Mouse (Mus musculus) testis, postnatal 14 days (tissue): ENCODE data around the gene Arid1b.

ENCODE experiments used
- DNase-seq: peaks from one replicate; pipeline ENCODE4 v3.0.0; 2021; ENCODE audit warnings: low spot score

Arid1b gene

DNA sequence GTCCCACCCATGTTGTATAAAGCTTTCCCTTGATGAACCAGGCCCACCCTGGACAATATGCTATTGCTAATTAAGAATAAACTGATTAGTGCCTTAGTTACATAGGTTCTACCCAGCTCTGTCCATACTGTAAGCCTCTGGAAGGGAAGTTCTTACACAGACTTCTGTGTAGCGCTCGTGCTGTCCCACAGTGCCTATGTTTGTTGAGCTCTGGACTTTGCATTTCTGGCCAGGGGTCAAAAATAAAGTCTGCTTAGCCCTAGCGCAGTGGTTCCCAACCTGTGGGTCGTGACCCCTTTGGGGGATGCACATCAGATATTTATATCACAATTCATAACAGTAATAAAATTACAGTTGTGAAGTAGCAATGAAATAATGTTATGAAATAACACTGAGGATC, 221.2 kb downstream of the Arid1b start:
- no peak for DNase-seq

DNA sequence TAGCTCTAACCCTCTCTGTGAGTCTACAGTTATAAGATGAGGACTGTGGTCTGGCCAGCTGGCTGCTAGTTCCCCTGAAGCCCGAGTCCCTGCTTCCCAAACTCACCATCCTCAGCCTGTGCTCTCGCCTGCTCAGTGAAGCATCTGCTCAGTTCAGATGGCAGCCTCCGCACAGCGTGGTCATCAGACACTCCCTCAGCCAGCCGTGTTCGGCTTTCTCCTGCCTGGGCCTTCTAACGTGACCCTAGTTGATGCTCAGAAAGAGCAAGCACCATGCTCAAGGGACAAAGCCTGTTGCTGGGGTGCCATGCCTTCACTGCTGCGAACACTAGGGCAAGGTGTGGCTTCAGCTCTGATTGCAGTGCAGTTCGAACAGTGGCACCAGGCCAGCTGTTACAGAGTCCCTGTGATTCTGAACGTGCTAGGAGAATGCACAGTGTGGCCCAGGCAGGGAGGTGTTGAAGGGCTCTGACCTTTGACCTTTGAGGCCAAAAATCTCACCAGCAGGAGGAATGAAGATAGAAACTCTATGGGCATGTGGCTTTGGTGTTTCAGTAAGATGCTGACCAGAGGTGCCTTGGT, 222.9 kb downstream of the Arid1b start:
- DNase-seq: no peak

DNA sequence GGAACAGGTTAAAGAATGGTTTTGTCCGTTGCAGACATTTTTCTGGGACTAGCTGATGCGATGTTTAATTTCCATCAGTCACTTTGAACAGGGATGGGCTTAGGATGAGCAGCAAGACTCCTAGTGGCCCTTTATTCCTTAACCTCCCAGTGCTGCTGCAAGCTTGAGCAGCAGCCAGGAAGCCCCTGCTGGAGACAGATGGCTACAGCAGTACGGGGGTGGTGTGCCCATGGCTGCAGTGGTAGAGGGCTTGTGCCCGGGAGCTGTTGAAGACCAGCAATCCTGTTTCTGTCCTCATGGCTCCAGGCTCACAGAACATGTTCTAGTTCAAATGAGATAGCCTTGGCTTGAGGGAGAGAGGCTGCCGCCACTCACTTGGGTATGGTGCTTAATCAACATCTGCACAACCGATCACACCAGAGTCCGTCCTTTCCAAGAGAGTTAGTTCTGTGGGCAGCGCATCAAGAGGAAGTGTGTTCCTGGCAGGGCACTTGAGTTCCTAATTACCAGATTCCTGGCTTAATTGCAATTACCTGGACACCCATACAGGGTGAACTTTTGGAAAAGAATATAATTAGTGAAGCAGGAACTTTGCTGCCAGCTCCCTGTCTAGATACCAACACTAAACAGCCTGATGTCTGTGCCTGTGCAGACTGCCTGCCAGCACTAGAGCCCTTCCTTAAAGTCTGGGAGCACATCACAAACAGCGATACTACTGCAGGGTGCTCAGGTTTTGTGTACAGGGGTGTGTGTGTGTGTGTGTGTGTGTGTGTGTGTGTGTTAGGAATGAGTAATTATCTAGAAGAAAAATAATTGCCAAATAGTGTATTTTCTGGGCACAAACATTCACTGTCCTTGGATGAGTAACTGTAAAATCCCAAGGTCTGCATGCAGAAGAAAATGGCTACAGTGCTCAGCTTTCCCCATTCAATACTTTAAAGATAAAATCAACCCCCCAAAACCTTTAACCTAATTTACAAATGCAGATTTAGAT, 224.0 kb downstream of the Arid1b start:
- no peak for DNase-seq

DNA sequence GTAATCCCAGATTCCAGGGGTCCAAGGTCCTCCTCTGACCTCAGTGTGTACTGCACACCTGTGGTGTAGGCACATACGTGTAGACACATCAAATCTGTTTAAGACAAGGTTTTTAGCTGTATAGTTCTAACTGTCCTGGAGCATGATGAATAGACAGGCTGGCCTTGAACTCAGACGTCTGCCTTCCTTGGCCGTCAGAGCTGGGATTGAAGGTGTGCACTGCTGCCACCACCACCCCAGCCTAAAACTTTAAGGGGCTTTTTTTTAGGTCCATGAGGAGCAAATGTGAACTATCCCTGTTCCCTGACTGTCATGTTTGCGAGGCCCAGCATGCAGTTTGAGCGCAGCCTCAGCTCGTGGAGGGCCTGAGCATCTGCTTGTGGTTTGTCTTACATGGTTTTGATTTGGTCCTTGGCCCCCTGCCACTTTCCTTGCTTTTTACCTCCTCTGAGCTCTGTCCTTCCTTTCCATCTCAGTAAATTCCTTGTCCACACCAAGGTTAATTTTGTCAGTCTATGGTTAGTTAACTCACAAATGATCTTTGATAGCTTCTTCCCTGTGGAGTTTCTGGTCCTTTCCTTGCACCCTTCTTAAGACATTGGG, 224.9 kb downstream of the Arid1b start:
- no peak for DNase-seq

DNA sequence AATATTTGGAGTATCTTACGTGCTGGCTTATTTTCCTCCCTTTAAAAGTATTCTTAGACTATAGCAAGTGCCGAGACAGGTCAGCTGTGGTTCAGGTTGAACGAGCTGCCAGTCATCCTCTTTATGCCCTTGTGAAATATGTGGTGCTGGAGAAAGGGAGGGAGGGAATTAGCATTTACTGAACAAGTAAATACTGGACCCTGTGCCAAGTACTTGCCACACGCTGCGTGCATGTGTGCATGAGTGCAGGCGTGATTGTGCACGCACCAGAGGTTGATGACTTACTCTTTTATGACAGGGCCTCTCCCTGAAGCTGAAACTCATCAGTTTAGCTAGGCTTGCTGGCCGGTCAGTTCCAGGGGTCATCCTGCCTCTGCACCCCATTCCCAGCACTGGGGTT, 226.9 kb downstream of the Arid1b start:
- DNase-seq: no peak

DNA sequence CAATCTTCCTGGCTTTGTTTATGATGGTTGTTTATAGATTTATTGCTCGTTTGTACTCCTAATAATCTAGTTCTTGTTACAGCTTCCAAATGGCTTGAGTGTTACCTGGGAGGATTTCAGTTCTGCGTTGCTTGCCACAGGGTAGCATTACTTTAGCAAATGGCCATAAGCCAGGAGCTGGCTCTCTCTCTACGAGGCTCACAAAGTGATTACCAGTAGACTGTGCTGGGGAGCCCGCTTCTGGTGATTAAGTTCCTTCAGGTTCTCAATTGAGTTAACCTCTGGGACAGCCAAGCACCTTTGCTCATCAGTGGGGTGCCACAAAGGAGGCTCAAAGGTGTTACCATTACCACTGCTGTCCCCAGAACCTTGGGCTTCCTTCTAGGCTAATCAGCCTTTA, 227.4 kb downstream of the Arid1b start:
- DNase-seq: no peak

DNA sequence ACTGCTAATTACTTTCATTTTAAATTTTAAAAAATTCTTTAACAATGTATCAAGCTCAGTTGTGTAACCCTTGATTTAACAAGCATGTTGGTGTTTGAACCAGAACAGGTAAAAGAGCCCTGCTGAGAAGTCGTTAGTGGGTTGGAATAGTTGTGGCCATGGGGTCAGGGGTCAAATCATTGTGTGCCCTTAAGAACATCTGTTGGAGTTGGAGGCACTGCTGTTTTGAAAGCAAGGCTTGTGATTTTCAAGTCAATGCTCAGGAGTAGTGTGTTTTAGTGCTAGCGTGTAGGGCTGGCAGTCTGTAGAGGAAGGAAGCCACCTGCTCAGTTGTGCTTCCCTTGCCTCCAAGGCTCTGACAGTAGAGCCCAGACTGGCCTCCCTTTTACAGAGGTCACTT, 228.7 kb downstream of the Arid1b start:
- no peak for DNase-seq

DNA sequence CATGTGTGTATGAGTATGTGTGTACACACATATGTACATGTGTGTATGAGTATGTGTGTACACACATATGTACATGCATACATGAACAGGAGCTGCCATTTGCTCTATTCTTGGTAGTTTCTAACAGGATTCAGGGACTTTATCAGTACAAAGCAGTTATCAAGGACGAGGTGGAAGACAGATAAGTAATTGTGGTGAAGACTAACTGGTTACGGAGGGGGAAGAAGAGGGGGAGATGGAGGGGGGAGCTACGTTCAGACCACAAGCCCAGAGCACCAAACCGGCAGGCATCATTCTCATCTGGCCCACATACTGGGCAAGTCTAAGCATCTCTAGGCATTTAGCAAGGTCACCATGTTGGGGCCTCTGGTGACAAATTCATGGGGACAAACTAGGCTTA, 230.8 kb downstream of the Arid1b start:
- no peak for DNase-seq

DNA sequence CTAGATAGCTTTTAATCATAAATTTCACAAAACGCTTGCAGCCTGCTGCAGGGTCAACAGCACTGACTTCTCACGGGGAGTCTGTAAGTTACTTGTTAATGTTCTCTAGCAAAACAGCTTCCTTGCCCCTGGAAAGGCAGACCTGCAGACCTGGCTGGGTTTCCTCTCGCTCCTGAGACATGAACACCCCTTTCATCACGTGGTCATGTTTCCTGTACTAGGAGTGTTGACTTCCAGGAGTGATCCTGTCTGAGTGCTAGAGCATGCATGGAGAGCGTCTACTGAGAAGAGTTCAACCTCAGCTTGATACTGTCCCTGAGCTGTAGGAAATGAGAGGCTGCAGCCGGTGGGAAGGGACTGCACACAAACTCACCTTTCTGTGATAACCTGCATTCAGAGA, 233.0 kb downstream of the Arid1b start:
- DNase-seq: no peak

DNA sequence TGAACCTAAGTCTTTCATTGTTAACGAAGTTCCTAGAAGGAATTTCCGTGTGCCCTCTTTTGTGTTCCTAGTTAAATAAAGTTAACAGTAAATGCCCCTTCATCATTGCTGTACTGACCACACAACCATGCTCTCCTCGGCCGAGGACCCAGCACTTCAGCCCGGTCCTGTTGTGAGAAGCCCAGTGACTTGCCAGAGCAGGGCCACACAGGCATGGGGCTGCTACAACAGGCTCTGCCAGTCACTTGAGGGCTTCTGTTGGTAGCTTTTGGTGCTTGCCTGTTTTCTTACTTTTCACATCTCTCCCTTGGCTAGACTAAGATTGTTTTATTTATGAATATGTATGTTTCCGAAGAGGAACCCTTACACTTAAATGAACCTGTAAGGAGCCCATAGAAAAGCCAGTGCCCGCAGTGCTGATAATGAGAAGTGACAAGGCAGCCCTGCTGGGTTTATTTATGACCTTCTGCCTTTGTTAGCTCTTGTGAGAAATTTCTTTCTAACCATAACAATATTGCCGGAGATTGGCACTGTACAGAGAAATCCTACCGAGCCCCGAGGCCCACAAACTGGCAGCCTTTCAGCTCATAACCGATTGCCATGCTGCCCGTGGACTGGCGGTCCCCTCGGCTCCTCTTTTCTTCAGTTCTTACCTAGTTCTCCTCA, 234.0 kb downstream of the Arid1b start:
- DNase-seq: no peak

DNA sequence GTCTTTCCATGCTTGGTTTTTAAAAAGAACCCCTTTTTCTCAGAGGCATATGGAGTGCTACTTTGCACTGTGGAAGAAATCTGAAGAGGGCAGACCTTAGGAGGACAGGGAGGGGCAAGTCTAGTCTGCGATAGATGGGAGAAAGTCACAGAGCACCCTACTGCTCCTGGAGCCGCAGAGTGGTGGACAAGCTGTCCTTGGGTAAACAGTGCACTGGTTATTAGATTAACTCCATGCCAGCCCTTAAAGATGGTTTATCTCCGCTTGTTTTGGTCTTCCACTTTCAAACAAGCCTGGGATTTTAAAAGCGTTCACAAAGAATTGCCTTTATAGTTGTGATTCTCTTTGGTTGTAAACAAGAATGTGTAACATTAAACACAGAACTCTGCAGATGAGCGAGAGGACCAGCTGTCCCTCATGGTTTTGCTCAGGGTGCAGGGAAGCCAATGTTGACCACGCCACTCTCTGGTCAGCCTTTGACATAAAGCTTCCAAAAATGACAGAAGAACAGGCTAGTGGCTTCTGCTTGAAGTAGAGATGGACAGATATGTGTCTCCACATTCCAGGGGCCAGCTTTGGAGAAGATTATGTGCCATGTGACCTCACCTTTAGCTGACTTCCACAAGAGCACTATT, 234.6 kb downstream of the Arid1b start:
- DNase-seq: no peak

DNA sequence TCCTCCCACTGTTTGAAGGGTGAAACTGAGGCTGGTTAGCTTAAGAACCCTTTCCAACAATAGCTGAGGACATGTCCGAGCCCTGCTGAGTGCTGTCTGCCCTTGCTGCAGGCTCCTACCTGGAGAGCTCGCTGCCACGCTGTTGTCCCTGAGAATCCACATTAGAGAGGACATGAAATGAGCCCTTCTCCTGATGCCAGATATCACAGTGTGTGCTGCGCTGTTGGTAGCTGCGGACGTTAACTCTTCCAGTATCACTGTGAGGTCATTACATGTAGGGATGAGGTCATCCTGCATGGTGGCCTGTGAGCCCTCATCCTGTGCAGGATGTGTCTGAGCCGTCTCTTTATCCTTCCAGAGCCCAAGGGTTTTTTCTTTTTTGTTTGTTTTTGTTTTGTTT, 235.9 kb downstream of the Arid1b start:
- no peak for DNase-seq

DNA sequence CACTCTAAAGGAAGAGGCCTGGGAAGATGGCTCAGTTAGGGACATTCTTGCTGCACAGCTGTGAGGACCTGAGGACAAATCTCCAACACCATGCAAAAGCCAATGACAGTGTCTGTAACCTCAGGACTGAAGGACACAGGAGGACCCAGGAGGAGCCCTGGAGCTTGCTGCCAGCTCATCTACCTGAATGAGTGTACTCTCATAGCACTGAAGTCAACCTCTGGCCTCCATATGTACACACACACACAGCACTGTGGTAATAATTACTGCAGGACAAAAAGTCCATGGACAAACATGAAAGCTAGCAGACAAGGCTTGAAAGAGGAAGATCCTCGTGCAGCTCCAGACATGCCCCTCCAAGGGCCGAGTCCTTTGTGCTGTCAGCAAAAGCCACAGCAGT, 238.0 kb downstream of the Arid1b start:
- no peak for DNase-seq

DNA sequence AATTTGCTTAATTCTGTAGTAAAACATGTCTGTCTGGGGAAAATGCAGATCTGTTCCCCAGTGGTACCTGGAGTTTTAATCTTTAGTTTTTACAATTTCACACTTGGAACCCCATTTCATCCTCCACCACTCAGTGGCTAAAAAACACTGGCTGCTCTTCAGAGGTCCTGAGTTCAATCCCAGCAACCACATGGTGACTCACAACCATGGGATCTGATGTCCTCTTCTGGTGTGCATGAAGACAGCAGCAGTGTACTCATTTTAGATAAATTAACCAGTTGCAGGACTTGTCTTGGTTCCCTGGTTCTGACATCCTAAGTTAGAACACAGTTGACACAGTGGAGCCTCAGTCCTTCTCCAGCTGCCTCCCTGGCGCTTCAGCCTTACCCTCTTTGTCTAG, 239.9 kb downstream of the Arid1b start:
- DNase-seq: no peak

DNA sequence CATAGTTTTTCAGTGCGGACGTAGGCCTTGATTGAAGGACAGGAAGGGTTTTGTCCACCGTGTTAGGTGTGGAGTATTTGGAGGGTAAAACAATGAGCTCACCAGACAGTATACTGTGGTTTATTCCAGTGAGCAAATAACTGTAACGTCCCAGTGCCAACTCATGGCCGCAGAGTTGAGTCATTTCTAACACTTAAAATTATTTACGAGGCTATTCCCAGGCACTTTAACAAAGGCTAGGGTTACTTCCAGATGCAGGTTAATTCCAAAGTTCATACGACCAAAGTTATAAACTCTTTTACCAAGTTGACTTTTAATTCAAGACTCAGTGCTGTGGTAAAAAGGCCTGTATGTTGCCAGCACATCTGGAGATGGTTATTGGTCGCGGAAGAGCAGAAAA, 240.9 kb downstream of the Arid1b start:
- no peak for DNase-seq

DNA sequence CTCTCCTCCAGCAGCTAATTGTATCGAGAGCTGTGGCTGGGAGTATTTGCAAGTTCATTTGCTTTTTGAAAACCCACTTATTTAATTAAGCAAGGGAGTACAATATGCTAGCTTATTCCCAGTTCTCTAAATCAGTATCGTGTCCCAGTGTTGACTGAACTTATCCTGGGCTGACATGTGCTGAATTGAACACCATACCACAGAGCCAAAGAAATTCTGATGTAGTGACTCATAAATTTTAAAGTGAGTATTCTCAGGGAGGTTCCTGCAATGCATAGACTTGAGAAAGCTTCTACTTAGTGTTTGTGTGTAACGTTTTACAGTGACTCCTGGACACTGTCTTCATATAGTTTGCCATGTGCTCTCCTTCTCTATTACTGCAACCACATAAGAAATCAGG, 243.6 kb downstream of the Arid1b start:
- DNase-seq: no peak

DNA sequence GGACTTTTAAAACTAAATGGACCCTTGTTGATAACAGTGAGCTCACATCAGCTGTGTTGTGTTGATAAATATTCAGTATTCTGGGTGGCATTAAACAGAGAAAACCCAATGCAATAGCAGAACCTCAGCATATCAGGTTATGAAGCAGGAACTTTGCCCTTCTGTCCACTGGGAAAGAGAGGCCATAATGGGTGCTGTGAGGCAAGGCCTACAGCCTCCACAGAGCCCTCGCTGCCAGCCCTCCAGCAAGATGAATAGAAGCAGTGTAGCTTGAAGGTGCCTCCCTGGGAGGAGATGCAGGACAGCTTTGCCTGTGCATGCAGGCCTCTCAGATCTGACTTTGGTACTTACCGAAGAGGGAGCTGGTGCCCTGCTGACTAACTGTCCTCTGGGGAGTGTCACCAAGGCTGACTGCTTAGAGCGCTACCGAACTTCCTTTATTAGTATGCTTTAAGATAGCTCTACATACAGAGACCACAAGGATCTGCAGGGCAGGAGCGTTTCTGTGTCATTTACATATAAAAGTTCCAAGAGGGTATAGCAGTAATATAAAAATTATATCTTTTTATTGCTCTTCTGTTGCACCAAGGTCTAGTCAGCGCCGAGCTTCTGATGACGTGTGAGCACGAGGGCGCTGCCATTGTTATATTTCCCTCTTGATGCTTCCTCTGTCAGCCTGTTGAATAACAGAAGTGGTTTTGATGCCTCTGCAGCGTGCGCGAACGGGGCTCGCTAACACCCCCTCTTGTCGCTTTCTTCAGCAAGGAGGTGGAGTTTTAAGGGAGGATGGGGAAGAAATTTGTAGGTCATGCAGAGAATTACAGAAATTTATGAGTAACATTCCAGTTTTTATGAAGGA, 244.5 kb downstream of the Arid1b start:
- no peak for DNase-seq

DNA sequence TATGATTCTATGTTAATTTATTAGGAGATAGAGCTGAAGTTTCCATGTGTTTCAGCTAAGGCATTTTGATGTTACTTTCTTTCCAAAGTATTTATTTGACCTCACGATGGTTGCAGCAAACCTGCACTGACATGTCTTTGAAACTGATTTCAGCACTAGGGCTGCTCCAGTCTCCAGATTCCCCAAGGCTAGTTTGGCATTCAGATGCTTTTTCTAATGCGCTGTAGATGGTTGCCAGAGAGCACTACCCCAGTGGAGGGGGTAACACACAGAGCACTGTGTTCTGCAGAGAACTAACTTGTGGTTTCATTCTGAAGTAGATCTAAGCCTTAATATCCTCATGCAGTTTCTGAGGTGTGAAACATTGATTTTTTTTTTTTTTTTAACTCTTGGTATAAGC, 250.4 kb downstream of the Arid1b start:
- no peak for DNase-seq

DNA sequence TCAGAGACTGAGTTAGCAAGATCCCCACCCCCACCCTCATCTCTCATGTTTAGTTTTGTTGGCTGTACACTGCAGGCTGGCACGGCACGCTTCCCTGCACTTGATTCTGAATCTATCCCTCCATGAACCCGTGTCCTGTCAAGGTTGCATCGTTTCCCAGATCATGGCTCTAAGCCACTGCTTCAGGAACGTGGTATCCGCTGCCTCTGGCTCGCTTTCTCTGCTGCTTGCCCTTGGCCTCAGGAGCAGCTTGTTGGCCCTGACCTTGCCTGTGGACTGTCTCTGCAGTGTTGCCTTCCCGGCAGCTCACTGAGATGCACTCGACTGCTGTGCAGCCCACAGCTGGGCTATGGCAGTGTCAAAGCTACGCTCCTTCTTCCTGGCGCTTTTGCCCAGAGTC, 252.6 kb downstream of the Arid1b start:
- DNase-seq: peak; percentile 70

DNA sequence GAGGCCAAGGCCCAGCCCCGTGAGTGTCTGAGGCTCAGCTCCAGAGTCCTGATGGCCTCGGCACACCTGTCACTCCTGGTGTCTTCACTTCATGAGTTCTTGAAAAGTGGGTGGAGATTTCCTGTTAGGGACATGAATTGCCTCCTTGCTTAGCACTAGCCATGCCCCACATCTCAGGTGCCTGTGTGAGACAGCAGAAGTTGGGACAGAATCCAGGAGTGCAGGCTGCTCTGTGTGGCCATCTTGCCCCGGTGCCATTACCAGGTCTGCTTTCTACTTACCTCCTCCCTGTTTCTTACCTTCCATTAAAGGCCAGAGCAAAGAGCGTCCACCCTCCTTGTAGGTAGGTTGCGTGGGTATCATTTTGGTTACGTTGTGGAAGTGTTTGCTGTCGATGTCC, 253.1 kb downstream of the Arid1b start:
- DNase-seq: no peak

DNA sequence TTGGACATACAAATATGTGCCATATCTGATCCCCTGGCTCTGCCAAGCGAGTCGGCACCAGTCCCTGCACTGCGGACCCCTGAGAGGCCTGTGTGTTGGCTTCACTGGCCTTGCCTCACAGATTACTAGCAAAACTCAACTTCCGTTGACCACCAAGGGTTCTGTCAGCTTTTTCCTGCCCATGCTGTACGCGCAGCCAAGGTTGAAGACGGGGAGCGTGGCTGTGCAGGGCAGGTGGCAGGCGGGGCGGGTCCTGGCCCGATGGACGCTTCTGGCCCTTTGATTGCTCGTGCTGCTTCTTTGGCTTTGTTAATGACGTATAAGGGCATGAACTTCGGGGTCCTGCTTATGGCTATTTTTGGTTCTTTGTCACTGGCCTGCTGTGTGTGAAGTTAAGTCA, 253.6 kb downstream of the Arid1b start:
- DNase-seq: no peak
